Mouse (Mus musculus) lung, embryonic 16.5 days (tissue): ENCODE measurements around the gene Sorbs1. TPM values are rescaled to one million over a fixed set of nuclear protein-coding genes. Genes with fewer than 3 reads are reported as not detected.

Experiments
- ATAC-seq: fragments of 200-750 bp; cut with Nextera tagmentation; 2 replicates; pipeline ENCODE4 v1.8.0; 2017; ENCODE audit warnings: low read depth, mild to moderate bottlenecking, moderate library complexity
- H3K27ac ChIP-seq: fragments of 300-500 bp; sonication (generic); 2 replicates; pipeline ENCODE4 v1.5.1; 2014; ENCODE audit warnings: mild to moderate bottlenecking, control low read depth, low read length
- H3K27me3 ChIP-seq: fragments of 300-500 bp; sonication (generic); 2 replicates; pipeline ENCODE4 v1.6.1; 2014; ENCODE audit warnings: low read depth, low read length, mixed read lengths; ENCODE audit not compliant: control insufficient read depth, insufficient read depth
- H3K36me3 ChIP-seq: fragments of 300-500 bp; sonication (generic); 2 replicates; pipeline ENCODE4 v1.6.1; 2014; ENCODE audit warnings: low read length; ENCODE audit not compliant: control insufficient read depth, insufficient read depth
- H3K4me1 ChIP-seq: fragments of 300-500 bp; sonication (generic); replicated peaks from 2 replicates; pipeline ENCODE4 v1.6.1; 2014; ENCODE audit warnings: low read length, mixed read lengths; ENCODE audit not compliant: control insufficient read depth, insufficient read depth
- H3K4me2 ChIP-seq: fragments of 300-500 bp; sonication (generic); 2 replicates; pipeline ENCODE4 v1.6.1; 2014; ENCODE audit warnings: low read depth, low read length, control low read depth
- H3K4me3 ChIP-seq: fragments of 300-500 bp; sonication (generic); 2 replicates; pipeline ENCODE4 v1.5.1; 2014; ENCODE audit warnings: mild to moderate bottlenecking, low read length, control low read depth
- H3K9ac ChIP-seq: fragments of 300-500 bp; sonication (generic); 2 replicates; pipeline ENCODE4 v1.6.1; 2014; ENCODE audit warnings: low read length, control low read depth
- H3K9me3 ChIP-seq: fragments of 300-500 bp; sonication (generic); 2 replicates; pipeline ENCODE4 v1.6.1; 2016; ENCODE audit warnings: low read length; ENCODE audit not compliant: control insufficient read depth
- WGBS: fragments of 180-500 bp; shearing (Covaris S2); extraction: QIAGEN DNeasy Blood & Tissue Kit; methylation state at CpG from one replicate; pipeline ENCODE4 v1.1.7; 2014; 5-methylcytosine and 5-hydroxymethylcytosine counted together
- polyA plus RNA-seq: library from polyadenylated mRNA; unstranded; fragments of >200 nt; fragmentation: Nextera tagmentation; extraction: Ambion mirVana; gene quantifications from 2 replicates; pipeline ENCODE4 v1.2.1, GENCODE M21; 2015

Gene Sorbs1
- polyA plus RNA-seq, 1 experiment from 2014 or later: 51.5 TPM

DNA sequence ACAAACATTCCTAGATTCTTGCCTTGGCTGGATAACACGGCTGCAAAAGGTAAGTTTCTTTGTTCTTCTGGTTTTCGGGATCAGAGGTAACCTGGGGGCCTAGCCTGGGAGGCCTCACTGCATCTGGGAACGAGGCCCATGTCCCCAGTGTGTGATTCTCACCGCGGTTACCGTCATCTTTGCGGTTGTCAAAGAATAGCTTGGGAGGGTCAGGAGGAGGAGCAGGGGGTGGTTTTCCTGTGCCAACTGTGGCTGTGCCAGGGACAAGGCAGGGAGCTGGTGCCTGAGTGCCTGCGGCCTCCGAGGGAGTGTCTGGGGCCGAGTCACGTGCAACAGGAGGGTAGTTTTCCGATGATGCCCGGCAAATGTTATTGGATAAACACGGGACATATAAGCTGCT, 135.9 kb downstream of the Sorbs1 start:
- peaks cover 3% of the 10 kb centered on the region; the same call in 1 of the 2 replicates for H3K4me1 ChIP-seq
- peaks cover 2% of the 10 kb centered on the region; the same call in 1 of the 2 replicates for H3K36me3 ChIP-seq
- H3K27ac ChIP-seq: no peak overlapping the region
- no peaks in the 10 kb centered on the region for H3K27me3 ChIP-seq
- H3K9ac ChIP-seq: no peak overlapping the region
- no peak for ATAC-seq
- H3K4me2 ChIP-seq: no peak overlapping the region
- no peaks in the 10 kb centered on the region for H3K9me3 ChIP-seq
- no peak overlapping the region for H3K4me3 ChIP-seq
- 76% methylated on average over 14 of the region's 14 CpGs for WGBS

DNA sequence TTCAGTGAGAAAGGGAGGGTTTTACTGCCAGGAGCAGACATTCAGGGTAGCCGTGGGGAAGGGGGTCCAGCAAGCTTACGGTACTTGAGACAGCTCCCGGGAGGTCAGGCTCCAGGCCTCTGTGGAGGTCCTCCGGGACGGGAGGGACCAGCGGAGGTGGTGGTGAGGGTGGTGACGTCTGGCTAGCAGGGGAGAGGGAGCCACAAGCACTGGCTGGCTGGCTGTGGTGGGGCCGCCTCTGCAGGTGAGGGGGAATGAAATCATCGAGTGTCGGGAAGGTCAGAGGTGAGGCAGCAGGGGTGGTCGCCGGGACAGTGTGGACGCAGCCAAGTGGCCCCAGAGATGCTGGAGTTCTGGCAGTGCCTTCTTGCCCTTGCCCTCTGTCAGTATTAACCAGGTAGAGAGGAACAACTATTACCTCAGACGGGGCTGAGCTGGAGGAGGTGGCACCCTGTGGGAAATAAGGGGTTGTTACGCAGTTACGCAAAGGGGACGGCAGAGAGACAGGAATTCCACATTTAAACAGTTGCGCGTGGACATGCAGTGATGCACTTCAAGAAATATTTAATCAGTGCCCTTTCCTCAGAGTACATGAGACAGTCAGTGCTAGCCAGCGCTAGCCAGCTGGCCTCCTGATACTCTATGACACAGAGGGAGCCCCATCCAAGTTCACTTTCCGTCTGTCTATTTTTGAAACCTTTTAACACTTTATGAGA, 136.9 kb downstream of the Sorbs1 start:
- Histone ChIP-seq H3K9me3 (no peaks in the 10 kb centered on the region), H3K4me1 (peaks cover 3% of the 10 kb centered on the region; the same call in 1 of the 2 replicates), H3K36me3 (peaks cover 2% of the 10 kb centered on the region; the same call in 1 of the 2 replicates), H3K4me3 (no peak overlapping the region), H3K27ac (no peak overlapping the region), H3K27me3 (no peaks in the 10 kb centered on the region), H3K4me2 (no peak overlapping the region), H3K9ac (no peak overlapping the region)
- whole genome bisulfite sequencing: 54% methylated on average over 21 of the region's 21 CpGs
- ATAC-seq: no peak

DNA sequence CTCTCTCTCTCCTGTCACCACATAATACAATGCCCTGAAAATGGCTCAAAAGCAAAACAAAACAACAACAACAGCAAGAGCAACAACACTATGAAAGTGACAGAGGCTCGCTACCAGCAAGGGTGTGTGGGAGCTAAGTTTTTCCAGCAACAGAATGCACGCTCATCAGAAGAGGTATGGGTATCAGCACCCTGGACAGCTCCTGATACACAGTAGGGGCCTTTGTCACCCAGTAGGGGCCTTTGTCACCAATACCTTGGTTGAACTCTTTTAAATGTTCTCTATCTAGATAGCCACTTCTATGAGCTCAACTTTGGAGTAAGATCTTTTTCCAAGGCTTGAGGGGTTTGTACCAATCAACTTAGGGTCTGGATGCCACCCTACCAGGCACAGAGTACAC, 138.9 kb downstream of the Sorbs1 start:
- H3K27ac ChIP-seq: no peak overlapping the region
- peaks cover 10% of the 10 kb centered on the region for H3K4me1 ChIP-seq
- H3K27me3 ChIP-seq: no peaks in the 10 kb centered on the region
- no peak overlapping the region for H3K4me2 ChIP-seq
- no peak overlapping the region for H3K9ac ChIP-seq
- no peak for ATAC-seq
- WGBS: 92% methylated on average over 2 of the region's 2 CpGs
- no peaks in the 10 kb centered on the region for H3K9me3 ChIP-seq
- H3K36me3 ChIP-seq: peaks cover 2% of the 10 kb centered on the region; the same call in 1 of the 2 replicates
- no peak overlapping the region for H3K4me3 ChIP-seq

DNA sequence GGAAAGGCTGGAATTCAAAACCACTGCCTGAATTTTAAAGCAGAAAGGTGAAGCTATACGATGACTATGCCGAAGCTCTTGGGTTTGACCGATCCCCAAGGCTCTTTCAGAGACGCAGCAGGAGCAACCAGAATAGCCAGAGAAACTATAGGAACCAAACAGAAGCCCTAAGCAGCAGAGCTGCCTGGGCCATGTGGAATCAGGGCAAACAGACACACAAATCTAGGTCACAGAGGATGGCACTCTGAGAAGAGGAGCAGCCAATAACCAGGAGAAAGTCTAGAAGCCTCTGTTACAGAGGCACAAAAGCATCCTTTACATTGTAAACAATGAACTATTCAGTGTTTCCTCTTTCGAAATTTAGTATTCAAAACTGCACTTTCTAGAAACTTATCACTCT, 140.9 kb downstream of the Sorbs1 start:
- Histone ChIP-seq H3K9me3 (no peaks in the 10 kb centered on the region), H3K27me3 (no peaks in the 10 kb centered on the region), H3K36me3 (peaks cover 2% of the 10 kb centered on the region; the same call in 1 of the 2 replicates), H3K4me3 (no peak overlapping the region), H3K4me2 (no peak overlapping the region), H3K27ac (no peak overlapping the region), H3K9ac (no peak overlapping the region), H3K4me1 (peaks cover 10% of the 10 kb centered on the region)
- no peak for ATAC-seq
- WGBS: 91% methylated on average over 5 of the region's 5 CpGs

DNA sequence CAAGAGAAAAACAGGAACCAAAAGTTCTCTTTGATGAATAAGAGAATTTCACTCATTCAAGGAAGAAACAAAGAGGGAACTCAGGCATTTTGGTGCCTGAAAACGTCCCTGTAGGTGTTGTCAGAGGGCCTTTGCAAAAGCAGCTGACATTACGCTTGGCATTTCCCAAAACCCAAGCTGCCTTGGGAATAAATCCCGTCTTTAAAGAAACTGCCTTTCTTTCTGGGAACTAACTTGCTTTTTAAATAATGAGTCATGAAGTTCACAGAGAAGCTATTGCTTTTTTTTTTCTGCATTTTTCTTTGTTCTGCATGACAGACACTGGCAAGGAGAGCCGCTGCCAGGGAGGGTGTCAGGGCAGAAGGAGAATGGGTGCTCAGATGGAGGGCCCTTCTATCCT, 141.7 kb downstream of the Sorbs1 start:
- no peak for ATAC-seq
- Histone ChIP-seq H3K36me3 (peaks cover 2% of the 10 kb centered on the region; the same call in 1 of the 2 replicates), H3K9me3 (no peaks in the 10 kb centered on the region), H3K4me1 (peaks cover 10% of the 10 kb centered on the region), H3K27me3 (no peaks in the 10 kb centered on the region), H3K27ac (no peak overlapping the region), H3K9ac (no peak overlapping the region), H3K4me2 (no peak overlapping the region), H3K4me3 (no peak overlapping the region)
- 68% methylated on average over 4 of the region's 4 CpGs for WGBS

DNA sequence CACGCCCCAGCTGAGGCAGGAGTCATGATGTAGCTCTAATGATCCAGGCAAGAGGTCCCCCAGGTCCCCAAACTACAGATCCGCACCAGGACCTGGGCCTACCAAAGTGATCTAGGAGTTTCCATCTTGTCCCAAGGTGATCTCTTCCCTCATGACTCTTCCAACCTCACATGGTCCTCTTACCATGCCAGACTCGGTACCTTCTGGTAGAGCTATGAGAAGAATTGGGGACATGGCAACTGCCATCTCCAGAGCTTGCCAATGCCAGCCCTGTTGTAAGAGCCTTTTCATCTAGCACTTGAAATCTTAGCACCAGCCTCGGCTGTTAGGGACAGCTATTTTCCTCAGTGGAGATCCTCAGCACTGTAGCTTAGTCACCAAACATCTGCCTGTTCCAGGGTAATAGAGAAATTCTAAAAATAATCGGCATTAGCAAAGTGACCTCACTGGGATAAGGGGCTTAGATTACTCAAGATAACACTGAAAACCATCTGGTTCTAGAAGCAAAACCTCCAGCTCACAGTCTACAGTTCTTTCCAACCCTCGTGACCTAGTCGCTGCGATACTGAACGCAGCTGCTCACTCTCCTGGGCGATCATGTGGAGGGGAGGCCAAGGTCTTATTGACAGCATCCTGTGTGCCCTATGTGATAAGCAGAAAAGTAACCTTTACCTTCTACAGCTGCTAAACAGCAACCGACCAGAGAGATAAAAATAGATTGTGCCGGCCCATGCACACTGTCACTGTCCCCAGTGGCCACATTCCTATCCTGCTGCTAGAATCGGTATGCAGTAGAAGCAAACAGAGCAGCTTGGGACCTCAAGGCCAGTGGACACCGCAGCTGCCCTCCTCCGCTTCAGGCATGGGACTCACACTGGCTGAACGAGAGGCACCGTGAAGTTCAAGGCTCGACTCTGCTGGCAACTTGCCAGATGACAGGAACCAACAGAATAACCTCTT, 143.4 kb downstream of the Sorbs1 start:
- peaks cover 16% of the 10 kb centered on the region for H3K4me1 ChIP-seq
- no peaks in the 10 kb centered on the region for H3K9me3 ChIP-seq
- 38% methylated on average over 18 of the region's 18 CpGs for WGBS
- H3K36me3 ChIP-seq: no peaks in the 10 kb centered on the region
- H3K4me3 ChIP-seq: no peak overlapping the region
- H3K27ac ChIP-seq: 0 out of 2 replicates have a peak overlapping the region, but pooled peaks have one; percentile 18
- H3K4me2 ChIP-seq: no peak overlapping the region
- no peak overlapping the region for H3K9ac ChIP-seq
- ATAC-seq: peak; percentile 46; the same call in 1 of the 2 replicates
- H3K27me3 ChIP-seq: no peaks in the 10 kb centered on the region

DNA sequence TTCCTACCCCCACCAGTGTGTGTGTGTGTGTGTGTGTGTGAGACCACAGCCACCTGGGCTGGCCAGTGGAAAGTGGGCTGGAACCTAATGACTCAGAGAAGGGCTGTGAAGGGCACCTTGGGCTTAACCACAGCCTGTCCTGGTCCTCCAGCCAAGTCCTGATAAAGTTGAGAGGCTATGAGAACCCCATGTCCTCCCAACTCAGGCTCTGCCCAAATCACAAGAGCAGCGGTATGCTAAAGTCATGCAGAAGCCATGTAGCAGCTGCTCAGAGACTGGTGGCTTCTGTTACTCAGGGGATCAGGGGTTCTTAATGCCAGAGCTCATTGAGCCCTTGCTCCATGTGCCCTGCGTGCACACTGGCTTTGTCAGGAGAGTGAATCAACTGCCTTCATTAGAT, 145.1 kb downstream of the Sorbs1 start:
- peaks cover under 1% of the 10 kb centered on the region; the same call in 1 of the 2 replicates for H3K9me3 ChIP-seq
- H3K4me1 ChIP-seq: peaks cover 19% of the 10 kb centered on the region
- no peak overlapping the region for H3K4me3 ChIP-seq
- H3K4me2 ChIP-seq: no peak overlapping the region
- no peak for ATAC-seq
- H3K36me3 ChIP-seq: peaks cover 9% of the 10 kb centered on the region
- 85% methylated on average over 2 of the region's 2 CpGs for WGBS
- H3K27me3 ChIP-seq: no peaks in the 10 kb centered on the region
- H3K9ac ChIP-seq: no peak overlapping the region
- no peak overlapping the region for H3K27ac ChIP-seq

DNA sequence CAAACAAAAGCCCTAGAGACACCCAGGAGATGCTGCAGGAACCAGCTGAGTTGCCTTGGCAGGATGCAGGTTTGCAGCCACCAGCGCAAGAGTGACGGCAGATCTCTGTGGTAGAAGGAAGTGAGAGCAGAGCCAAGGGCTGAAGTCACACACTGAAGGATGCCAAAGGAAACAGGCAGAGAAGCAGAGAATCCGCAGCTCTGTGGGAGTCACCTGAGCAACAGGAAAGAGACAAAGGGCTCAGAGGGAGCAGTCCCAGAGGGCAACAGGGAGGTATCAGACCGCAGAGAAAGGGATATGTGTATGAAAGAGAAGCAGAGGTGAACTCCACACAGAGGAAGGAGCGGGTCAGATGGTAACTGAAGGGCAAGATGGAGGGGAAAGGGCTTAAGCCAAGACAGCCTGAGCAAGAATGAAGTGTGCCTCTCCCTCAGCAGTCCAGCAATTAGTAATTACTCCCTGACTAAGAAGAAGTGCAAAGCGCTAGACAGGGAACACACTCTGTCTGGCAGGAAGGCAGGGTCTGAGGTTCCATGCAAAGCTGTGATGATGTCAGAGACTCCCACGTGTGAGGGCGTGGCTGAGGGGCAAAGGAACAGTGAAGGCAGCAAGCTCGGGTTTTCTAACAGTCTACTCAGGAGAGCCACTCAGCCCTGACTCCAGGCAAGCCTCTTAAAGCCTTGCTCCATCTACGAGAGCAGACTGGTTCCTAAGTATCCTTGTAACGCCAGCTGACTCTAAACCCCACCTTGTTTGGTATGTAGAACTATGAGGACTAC, 147.2 kb downstream of the Sorbs1 start:
- Histone ChIP-seq H3K9me3 (peaks cover 2% of the 10 kb centered on the region; the same call in 1 of the 2 replicates), H3K9ac (no peak overlapping the region), H3K36me3 (peaks cover 13% of the 10 kb centered on the region), H3K4me2 (no peak overlapping the region), H3K4me3 (no peak overlapping the region), H3K4me1 (peaks cover 23% of the 10 kb centered on the region), H3K27ac (0 out of 2 replicates have a peak overlapping the region, but pooled peaks have one; percentile 4), H3K27me3 (no peaks in the 10 kb centered on the region)
- ATAC-seq: peak; percentile 85
- 30% methylated on average over 11 of the region's 11 CpGs for WGBS
